Mouse (Mus musculus) kidney, adult 2 months (tissue): ENCODE measurements around the gene Khnyn. TPM values are rescaled to one million over a fixed set of nuclear protein-coding genes. Genes with fewer than 3 reads are reported as not detected.

ENCODE experiments used
- DNase-seq: peaks from one replicate; pipeline ENCODE4 v3.0.0; 2021
- H3K27ac ChIP-seq: fragments of 200-500 bp; 2 replicates; pipeline ENCODE4 v1.5.1; 2012; ENCODE audit warnings: low read depth, low read length, control low read depth, inconsistent platforms; ENCODE audit not compliant: insufficient read depth
- H3K27me3 ChIP-seq: fragments of 200-500 bp; replicated peaks from 2 replicates; pipeline ENCODE4 v1.6.1; 2012; ENCODE audit warnings: mild to moderate bottlenecking, moderate library complexity, low read length, inconsistent platforms; ENCODE audit not compliant: control insufficient read depth, insufficient read depth
- H3K36me3 ChIP-seq: fragments of 200-500 bp; 2 replicates; pipeline ENCODE4 v1.6.1; 2012; ENCODE audit warnings: mild to moderate bottlenecking, moderate library complexity, low read length, inconsistent platforms; ENCODE audit not compliant: control insufficient read depth, insufficient read depth
- H3K4me1 ChIP-seq: fragments of 200-500 bp; 2 replicates; pipeline ENCODE4 v1.6.1; 2011; ENCODE audit warnings: low read length; ENCODE audit not compliant: control insufficient read depth, insufficient read depth
- H3K4me3 ChIP-seq: fragments of 200-500 bp; 2 replicates; pipeline ENCODE4 v1.5.1; 2011; ENCODE audit warnings: mild to moderate bottlenecking, low read depth, low read length, control low read depth; ENCODE audit not compliant: insufficient read depth
- CTCF ChIP-seq: fragments of 200-500 bp; conservative IDR thresholded peaks from 2 replicates; pipeline ENCODE4 v1.5.1; 2011; ENCODE audit warnings: low read depth, mild to moderate bottlenecking, control low read depth, low read length, moderate library complexity, mixed read lengths; ENCODE audit not compliant: insufficient read depth, insufficient read length
- POLR2A ChIP-seq: fragments of 200-500 bp; IDR thresholded peaks from one replicate; pipeline ENCODE4 v1.6.1; 2011; ENCODE audit warnings: low read depth, low read length, control low read depth
- WGBS: fragments of 180-500 bp; shearing (Covaris S2); methylation state at CpG from one replicate; pipeline ENCODE4 v1.1.7; 2018; 5-methylcytosine and 5-hydroxymethylcytosine counted together
- polyA plus RNA-seq: library from polyadenylated mRNA; depleted of rRNA; stranded (reverse); fragments of >200 nt; gene quantifications from 2 replicates; pipeline ENCODE4 v1.2.3, GENCODE M21; 2012

Gene Khnyn
- polyA plus RNA-seq, 1 experiment = 11.1 TPM

DNA sequence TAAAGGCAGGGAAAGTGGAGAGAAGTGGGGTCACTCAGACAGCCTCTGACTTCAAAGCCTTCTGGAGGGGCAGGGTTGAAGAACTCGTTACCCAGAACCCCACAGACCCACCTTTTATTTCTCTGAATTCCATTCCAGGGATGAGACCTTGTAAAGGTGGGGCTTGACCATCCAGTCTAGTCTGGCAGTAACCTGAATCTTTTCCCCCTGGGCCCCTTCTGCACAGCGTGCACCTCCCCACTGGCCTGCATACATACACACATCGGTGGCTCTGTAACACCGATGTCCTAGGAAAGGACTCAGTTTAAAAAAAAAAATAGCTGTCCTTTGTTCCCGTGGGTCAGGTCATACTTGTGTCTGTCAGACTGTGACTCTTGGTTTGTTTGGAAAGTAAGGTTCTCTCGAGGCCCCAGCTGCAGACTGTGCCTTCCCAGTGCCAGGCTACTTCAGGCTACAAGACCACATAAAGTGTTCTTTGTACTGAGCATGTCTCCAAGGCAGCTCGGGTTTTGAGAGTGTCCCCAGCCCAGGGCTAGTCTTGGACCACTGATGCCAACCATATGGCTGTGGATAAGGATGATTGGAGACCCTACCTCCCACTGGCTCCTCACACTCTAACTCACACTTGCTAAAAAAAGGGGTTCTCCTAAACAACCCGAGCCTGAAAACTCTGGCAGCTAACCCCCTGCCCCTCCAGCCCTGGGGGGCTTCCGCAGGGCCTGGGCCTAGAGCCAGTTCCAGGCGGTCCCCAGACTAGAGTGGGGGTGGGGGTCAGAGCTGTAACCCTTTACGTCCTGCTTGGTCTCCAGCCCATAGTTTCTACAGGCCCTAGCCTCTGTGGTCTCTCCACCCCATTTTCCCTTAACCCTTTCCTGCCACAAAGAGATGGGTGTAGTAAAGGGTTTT is 31.8 kb upstream of the Khnyn start:
- TF ChIP-seq CTCF = no peak
- no peak for TF ChIP-seq POLR2A
- Histone ChIP-seq H3K36me3 (no peaks in the 10 kb centered on the region), H3K27me3 (no peaks in the 10 kb centered on the region), H3K4me1 (peaks cover 8% of the 10 kb centered on the region; the same call in 1 of the 2 replicates), H3K4me3 (peak overlapping the region; percentile 70; the same call in 1 of the 2 replicates), H3K27ac (no peak overlapping the region)
- WGBS = 37% methylated on average over 11 of the region's 11 CpGs
- DNase-seq = no peak

DNA sequence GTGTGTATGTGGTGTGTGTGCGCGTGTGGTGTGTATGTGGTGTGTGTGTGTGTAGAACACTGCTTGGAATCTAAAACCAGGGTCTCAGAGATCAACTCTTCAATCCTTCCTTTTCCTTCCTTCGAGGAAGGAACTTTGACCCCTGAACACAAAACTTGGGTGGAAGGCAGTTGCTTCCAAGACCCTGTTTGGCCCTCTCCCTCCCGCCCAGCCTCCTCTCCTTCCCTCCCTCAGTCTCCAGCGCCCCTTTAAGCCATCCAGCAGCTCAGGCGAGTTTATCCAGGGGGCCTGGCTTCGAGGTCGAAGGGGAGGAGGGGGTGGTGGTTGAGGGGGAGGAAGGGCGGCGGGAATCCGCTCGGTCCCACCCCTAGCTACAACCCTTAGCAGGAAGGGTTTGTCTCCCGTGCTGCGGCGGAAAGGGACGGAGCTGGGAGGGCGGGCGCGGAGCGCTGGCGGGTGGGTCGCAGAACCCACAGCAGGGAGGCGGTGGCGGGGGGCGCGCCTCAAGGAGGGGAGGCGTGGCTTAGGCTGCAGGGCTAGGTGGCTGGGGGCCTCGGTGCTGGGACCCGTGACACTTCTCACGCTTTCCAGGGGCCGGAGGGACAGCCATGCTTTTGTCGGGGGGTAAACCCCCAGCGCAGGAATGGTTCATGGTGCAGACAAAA is 31.0 kb upstream of the Khnyn start, which contains the start of gene Nynrin:
Gene Nynrin (plus strand): TSS at position 390 of the 665 bp plus-strand sequence.
- peaks cover 8% of the 10 kb centered on the region; the same call in 1 of the 2 replicates for H3K4me1 ChIP-seq
- WGBS = 6% methylated on average over 29 of the region's 33 CpGs
- peak within 1 kb of the TSS; percentile 70 for H3K4me3 ChIP-seq
- no peaks in the 10 kb centered on the region for H3K36me3 ChIP-seq
- DNase-seq = peak; percentile 69
- no peaks in the 10 kb centered on the region for H3K27me3 ChIP-seq
- TF ChIP-seq POLR2A (no peak), CTCF (no peak)
- H3K27ac ChIP-seq = peak within 1 kb of the TSS; percentile 22

DNA sequence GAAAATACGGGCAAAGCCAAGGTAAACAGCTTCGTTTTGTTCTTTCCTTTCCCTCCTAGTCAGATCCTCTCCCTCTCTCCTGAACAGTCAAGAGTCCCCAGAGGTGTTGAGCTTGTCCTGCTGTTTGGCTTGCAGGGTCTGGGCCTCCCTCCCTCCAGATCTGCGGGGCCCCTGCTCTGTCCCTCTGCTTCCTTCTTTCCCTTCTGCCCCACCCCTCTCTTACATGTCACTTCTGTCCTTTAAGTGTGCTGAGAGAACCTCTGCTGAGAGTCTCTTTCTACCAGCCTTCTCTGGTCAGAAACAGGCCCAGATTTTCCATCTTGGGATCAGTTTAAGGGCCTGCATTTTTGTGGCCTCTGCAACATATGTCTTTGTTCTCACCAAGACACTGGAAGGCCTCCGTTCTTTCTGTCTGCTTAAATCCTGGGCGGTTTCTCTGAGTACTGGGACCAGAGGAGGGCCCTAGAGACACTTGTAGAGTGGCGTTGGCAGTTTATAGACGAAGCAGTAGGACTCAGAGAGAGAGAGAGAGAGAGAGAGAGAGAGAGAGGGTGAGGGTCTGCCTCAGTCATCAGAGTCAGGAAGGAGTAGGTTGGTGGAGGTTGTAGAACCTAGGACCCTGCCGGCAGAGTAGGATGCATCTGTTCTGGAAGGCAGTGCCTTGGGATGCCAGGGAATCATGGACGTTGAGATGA is 30.2 kb upstream of the Khnyn start:
- peak overlapping the region; percentile 22 for H3K27ac ChIP-seq
- no peak for TF ChIP-seq CTCF
- no peak for TF ChIP-seq POLR2A
- DNase-seq = peak; percentile 29
- H3K4me1 ChIP-seq = peaks cover 8% of the 10 kb centered on the region; the same call in 1 of the 2 replicates
- peak overlapping the region; percentile 70 for H3K4me3 ChIP-seq
- H3K36me3 ChIP-seq = no peaks in the 10 kb centered on the region
- H3K27me3 ChIP-seq = no peaks in the 10 kb centered on the region
- WGBS = 5% methylated on average over 9 of the region's 9 CpGs

DNA sequence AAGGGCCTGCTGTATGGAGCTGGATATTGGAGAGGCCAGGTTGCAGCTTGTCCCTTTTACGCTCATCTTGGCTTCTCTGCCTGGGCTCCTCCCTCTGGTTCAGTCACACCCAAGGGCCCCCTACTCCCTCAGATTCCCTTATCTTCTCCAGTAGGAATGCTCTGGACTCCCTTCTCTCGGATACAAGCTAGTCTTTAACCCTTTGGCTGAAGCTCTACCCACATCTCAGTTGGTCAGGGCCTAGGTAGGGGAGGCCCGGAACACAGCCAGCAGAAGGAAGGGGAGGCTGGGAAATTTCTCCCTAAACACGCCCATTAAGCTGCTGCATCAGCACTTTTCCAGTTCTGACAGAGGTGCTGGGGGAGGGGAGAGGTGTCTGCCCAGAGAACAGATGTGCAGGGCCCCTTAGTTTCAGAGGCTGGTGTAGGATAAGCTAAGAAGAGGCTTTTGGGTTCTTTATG is 29.6 kb upstream of the Khnyn start:
- WGBS = 5% methylated on average over 4 of the region's 4 CpGs
- TF ChIP-seq CTCF = no peak
- H3K4me1 ChIP-seq = peaks cover 8% of the 10 kb centered on the region; the same call in 1 of the 2 replicates
- H3K4me3 ChIP-seq = peak overlapping the region; percentile 70
- H3K27ac ChIP-seq = peak overlapping the region; percentile 1; the same call in 1 of the 2 replicates
- H3K27me3 ChIP-seq = no peaks in the 10 kb centered on the region
- peak; percentile 60 for DNase-seq
- H3K36me3 ChIP-seq = no peaks in the 10 kb centered on the region

DNA sequence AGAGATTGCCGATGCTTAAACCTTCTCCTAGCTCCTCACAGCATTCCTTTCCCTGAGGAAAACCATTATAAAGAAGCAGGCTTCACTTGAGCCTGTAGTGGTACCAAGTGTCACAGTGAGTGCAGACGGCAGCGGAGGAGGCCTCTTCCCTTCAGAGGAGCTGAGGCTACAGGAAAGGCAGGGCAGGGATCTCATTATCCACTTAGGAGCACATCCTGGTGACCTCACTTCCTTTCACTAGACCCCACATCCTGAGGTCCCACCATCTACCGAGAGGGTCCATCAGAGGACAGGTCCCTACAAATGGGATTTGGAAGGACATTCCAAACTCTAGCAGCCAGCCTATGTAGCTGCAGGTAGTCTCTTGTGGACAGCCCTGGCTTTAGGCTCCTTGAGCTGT is 27.2 kb upstream of the Khnyn start:
- no peak overlapping the region for H3K4me3 ChIP-seq
- H3K27me3 ChIP-seq = no peaks in the 10 kb centered on the region
- H3K27ac ChIP-seq = no peak overlapping the region
- DNase-seq = no peak
- no peak for TF ChIP-seq CTCF
- no peak for TF ChIP-seq POLR2A
- H3K4me1 ChIP-seq = peaks cover 8% of the 10 kb centered on the region; the same call in 1 of the 2 replicates
- WGBS = 53% methylated on average over 4 of the region's 4 CpGs
- H3K36me3 ChIP-seq = no peaks in the 10 kb centered on the region

DNA sequence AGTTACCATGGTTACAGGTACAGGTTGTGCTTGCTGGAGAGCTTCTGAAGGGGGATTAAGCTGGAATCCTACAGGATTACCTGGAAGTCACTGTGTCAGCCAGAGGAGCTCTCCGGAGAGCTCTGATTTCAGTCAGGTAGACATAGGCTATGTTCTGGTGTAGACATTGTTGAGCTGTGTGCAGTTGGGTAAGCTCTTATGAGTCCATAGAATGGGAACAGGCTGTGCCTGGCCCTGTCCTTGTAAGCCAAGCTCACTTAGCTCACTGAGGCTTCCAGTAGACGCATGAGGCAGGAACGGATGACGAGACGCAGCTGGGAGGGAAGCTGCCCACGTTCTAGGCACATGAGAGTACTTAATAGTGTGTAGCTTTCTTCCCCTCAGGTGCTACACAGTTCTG is 22.6 kb upstream of the Khnyn start:
- Histone ChIP-seq H3K27ac (no peak overlapping the region), H3K36me3 (no peaks in the 10 kb centered on the region), H3K4me3 (no peak overlapping the region), H3K27me3 (no peaks in the 10 kb centered on the region), H3K4me1 (no peaks in the 10 kb centered on the region)
- WGBS = 69% methylated on average over 6 of the region's 6 CpGs
- TF ChIP-seq CTCF = no peak
- TF ChIP-seq POLR2A = no peak
- DNase-seq = no peak

DNA sequence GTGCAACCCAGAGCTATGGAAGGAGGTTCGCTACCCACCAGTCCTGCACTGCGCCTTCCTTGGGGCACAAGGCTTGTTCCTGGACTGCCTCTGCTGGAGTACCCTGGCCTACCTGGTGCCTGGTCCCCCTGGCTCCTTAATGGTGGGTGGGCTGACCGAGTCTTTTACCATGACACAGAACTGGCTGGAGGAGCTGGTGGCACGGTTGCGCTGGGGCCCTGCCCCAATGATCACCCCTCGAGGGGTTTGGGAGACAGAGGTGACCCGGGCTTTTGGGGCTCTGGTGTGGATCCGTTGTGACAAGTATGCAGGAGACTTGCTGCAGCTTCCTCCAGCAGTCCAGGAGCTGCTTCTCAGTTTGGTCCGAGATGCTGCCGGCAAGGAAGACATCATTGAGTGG is 21.8 kb upstream of the Khnyn start:
- H3K4me1 ChIP-seq = no peaks in the 10 kb centered on the region
- WGBS = 89% methylated on average over 10 of the region's 10 CpGs
- H3K36me3 ChIP-seq = no peaks in the 10 kb centered on the region
- no peak for DNase-seq
- H3K4me3 ChIP-seq = no peak overlapping the region
- TF ChIP-seq CTCF (no peak), POLR2A (no peak)
- H3K27ac ChIP-seq = no peak overlapping the region
- no peaks in the 10 kb centered on the region for H3K27me3 ChIP-seq
